Mouse (Mus musculus) liver, embryonic 14.5 days (tissue): ENCODE results near the gene Prrc2b. TPM values are rescaled to one million over a fixed set of nuclear protein-coding genes. Genes with fewer than 3 reads are reported as not detected.
A peak's percentile ranks its signal among the peaks of the same experiment; 100 is the strongest.

ENCODE experiments used
- ATAC-seq: fragments of 200-750 bp; cut with Nextera tagmentation; 2 replicates; pipeline ENCODE4 v1.8.0; 2017; ENCODE audit warnings: moderate number of reproducible peaks, mild to moderate bottlenecking, moderate library complexity; ENCODE audit not compliant: insufficient read depth
- DNase-seq, 3 experiments: peaks; one replicate each; pipeline ENCODE4 v3.0.0-alpha.2; 2012 to 2013; ENCODE audit warnings: low read depth in 3 of 3, low spot score in 3 of 3
- H3K27ac ChIP-seq: fragments of 300-500 bp; sonication (generic); 2 replicates; pipeline ENCODE4 v1.5.1; 2014; ENCODE audit warnings: moderate library complexity, mild to moderate bottlenecking, control low read depth, inconsistent platforms
- H3K27me3 ChIP-seq: fragments of 300-500 bp; sonication (generic); 2 replicates; pipeline ENCODE4 v1.6.1; 2014; ENCODE audit warnings: mild to moderate bottlenecking, low read length, moderate library complexity; ENCODE audit not compliant: control insufficient read depth, insufficient read depth
- H3K36me3 ChIP-seq: fragments of 300-500 bp; sonication (generic); replicated peaks from 2 replicates; pipeline ENCODE4 v1.6.1; 2014; ENCODE audit warnings: low read depth; ENCODE audit not compliant: control insufficient read depth, insufficient read depth
- H3K4me1 ChIP-seq, 2 experiments: fragments of 200-500 bp in 1 of 2; fragments of 300-500 bp in 1 of 2; sonication (generic) in 1 of 2; replicated peaks; 2 replicates each; pipeline ENCODE4 v1.6.1; 2012 to 2014; ENCODE audit warnings: antibody characterized with exemption in 1 of 2, inconsistent platforms in 1 of 2, low read length in 1 of 2; ENCODE audit not compliant: control insufficient read depth in 2 of 2, insufficient read depth in 2 of 2
- H3K4me2 ChIP-seq: fragments of 300-500 bp; sonication (generic); 2 replicates; pipeline ENCODE4 v1.6.1; 2014; ENCODE audit warnings: low read depth, mild to moderate bottlenecking, control low read depth, moderate library complexity
- H3K4me3 ChIP-seq, 2 experiments: fragments of 200-500 bp in 1 of 2; fragments of 300-500 bp in 1 of 2; sonication (generic) in 1 of 2; 2 replicates each; pipeline ENCODE4 v1.5.1; 2012 to 2014; ENCODE audit warnings: low read depth in 2 of 2, low read length in 2 of 2, mild to moderate bottlenecking in 2 of 2, control low read depth in 1 of 2, inconsistent platforms in 1 of 2, moderate library complexity in 1 of 2; ENCODE audit not compliant: insufficient read depth in 1 of 2
- H3K9ac ChIP-seq: fragments of 300-500 bp; sonication (generic); replicated peaks from 2 replicates; pipeline ENCODE4 v1.6.1; 2014; ENCODE audit warnings: mild to moderate bottlenecking, control low read depth, moderate library complexity
- H3K9me3 ChIP-seq: fragments of 300-500 bp; sonication (generic); 2 replicates; pipeline ENCODE4 v1.6.1; 2016; ENCODE audit warnings: low read length, mixed read lengths; ENCODE audit not compliant: control insufficient read depth
- CTCF ChIP-seq: IDR thresholded peaks from 2 replicates; pipeline ENCODE4 v1.5.1; 2016; ENCODE audit warnings: antibody characterized with exemption, low read depth, control low read depth
- EP300 ChIP-seq: IDR thresholded peaks from 2 replicates; pipeline ENCODE4 v1.6.1; 2016; ENCODE audit warnings: antibody characterized with exemption, low read depth
- WGBS: fragments of 180-500 bp; shearing (Covaris S2); extraction: QIAGEN DNeasy Blood & Tissue Kit; methylation state at CpG from one replicate; pipeline ENCODE4 v1.1.7; 2014; ENCODE audit not compliant: insufficient replicate concordance; 5-methylcytosine and 5-hydroxymethylcytosine counted together
- microRNA-seq: library from miRNA; unstranded; fragments of <30 nt; microRNA quantifications from one replicate; pipeline ENCODE4, GENCODE M21; 2016
- polyA plus RNA-seq, 2 experiments: library from polyadenylated mRNA; depleted of rRNA in 1 of 2; stranded (reverse) in 1 of 2; unstranded in 1 of 2; fragments of >200 nt; fragmentation: Nextera tagmentation in 1 of 2; extraction: Ambion mirVana in 1 of 2; gene quantifications; 2 replicates each; pipeline versions ENCODE4 v1.2.1 to v1.2.3; 2012 to 2014

Prrc2b gene
- polyA plus RNA-seq, 2 experiments: 6.2 to 7.6 TPM

GRCm38 (mm10) chr2:32282727-32283126 lies 131.8 kb downstream of the Prrc2b start:
- Histone ChIP-seq H3K4me3 (no peak overlapping the region), H3K4me1 (peaks cover 0 to 7% of the 10 kb centered on the region in 2 experiments; a peak in 3 of 4 replicates), H3K27ac (no peak overlapping the region), H3K9ac (no peak overlapping the region), H3K27me3 (no peaks in the 10 kb centered on the region), H3K4me2 (no peak overlapping the region), H3K9me3 (no peaks in the 10 kb centered on the region), H3K36me3 (peaks cover 19% of the 10 kb centered on the region)
- TF ChIP-seq EP300: no peak
- peak; percentile 91 for TF ChIP-seq CTCF
- peak; percentile 43 to 47 (median 47) for DNase-seq
- 0 out of 2 replicates have a peak, but pooled peaks have one; percentile 31 for ATAC-seq
- 51% methylated on average over 1 of the region's 1 CpGs for WGBS

- H3K4me1 ChIP-seq: peaks cover 2 to 10% of the 10 kb centered on the region in 2 experiments
- DNase-seq (no peak), ATAC-seq (no peak)
- no peak overlapping the region for H3K4me2 ChIP-seq
- no peak overlapping the region for H3K4me3 ChIP-seq
- TF ChIP-seq EP300: no peak
- TF ChIP-seq CTCF: no peak
- H3K27me3 ChIP-seq: no peaks in the 10 kb centered on the region
- no peak overlapping the region for H3K27ac ChIP-seq
- peaks cover 13% of the 10 kb centered on the region for H3K36me3 ChIP-seq
- WGBS: 59% methylated on average over 3 of the region's 3 CpGs
- no peaks in the 10 kb centered on the region for H3K9me3 ChIP-seq
- no peak overlapping the region for H3K9ac ChIP-seq
Observed at GRCm38 (mm10) chr2:32283986-32284385, 133.1 kb downstream of the Prrc2b start.

Small RNA genes lying within 50 kb of the gene (microRNA-seq; reads per million reads assigned to microRNA genes)
- gene Gm27805: not detected

Other genes with a start within 250 kb of the Prrc2b start
- gene Aif1l, start 200.9 kb upstream of the Prrc2b start, polyA plus RNA-seq (2012; rRNA removed): 1.1 and 1.3 TPM in 2 replicates
- gene Aif1l, start 200.9 kb upstream of the Prrc2b start, polyA plus RNA-seq (2014; fragmentation: Nextera tagmentation; extraction: Ambion mirVana): 1.5 and 2.2 TPM in 2 replicates
- 12.4 and 13.5 TPM in 2 replicates for gene Nup214, start 176.6 kb upstream of the Prrc2b start, polyA plus RNA-seq (2012; rRNA removed)
- gene Nup214, start 176.6 kb upstream of the Prrc2b start, polyA plus RNA-seq (2014; fragmentation: Nextera tagmentation; extraction: Ambion mirVana): 33.6 and 40.4 TPM in 2 replicates
- gene Fam78a, start 66.2 kb upstream of the Prrc2b start, polyA plus RNA-seq (2012; rRNA removed): 7.8 and 8.9 TPM in 2 replicates
- gene Fam78a, start 66.2 kb upstream of the Prrc2b start, polyA plus RNA-seq (2014; fragmentation: Nextera tagmentation; extraction: Ambion mirVana): 9.8 and 12.5 TPM in 2 replicates
- 1.4 TPM in 2 replicates for gene Plpp7, start 55.6 kb upstream of the Prrc2b start, polyA plus RNA-seq (2012; rRNA removed)
- gene Plpp7, start 55.6 kb upstream of the Prrc2b start, polyA plus RNA-seq (2014; fragmentation: Nextera tagmentation; extraction: Ambion mirVana): 1.1 and 1.4 TPM in 2 replicates
- gene Pomt1, start 85.5 kb downstream of the Prrc2b start, polyA plus RNA-seq (2012; rRNA removed): 9.6 and 10.1 TPM in 2 replicates
- gene Pomt1, start 85.5 kb downstream of the Prrc2b start, polyA plus RNA-seq (2014; fragmentation: Nextera tagmentation; extraction: Ambion mirVana): 10.1 and 12.1 TPM in 2 replicates
- 17.7 and 19.8 TPM in 2 replicates for gene Uck1, start 109.1 kb downstream of the Prrc2b start, polyA plus RNA-seq (2012; rRNA removed)
- 21.5 and 21.8 TPM in 2 replicates for gene Uck1, start 109.1 kb downstream of the Prrc2b start, polyA plus RNA-seq (2014; fragmentation: Nextera tagmentation; extraction: Ambion mirVana)
- gene Golga2, start 136.3 kb downstream of the Prrc2b start, polyA plus RNA-seq (2012; rRNA removed): 10.0 and 13.0 TPM in 2 replicates
- 6.9 and 7.6 TPM in 2 replicates for gene Golga2, start 136.3 kb downstream of the Prrc2b start, polyA plus RNA-seq (2014; fragmentation: Nextera tagmentation; extraction: Ambion mirVana)
- gene Swi5, start 137.0 kb downstream of the Prrc2b start, polyA plus RNA-seq (2012; rRNA removed): 108 and 130 TPM in 2 replicates
- 100.0 and 105 TPM in 2 replicates for gene Swi5, start 137.0 kb downstream of the Prrc2b start, polyA plus RNA-seq (2014; fragmentation: Nextera tagmentation; extraction: Ambion mirVana)
- gene Ciz1, start 201.2 kb downstream of the Prrc2b start, polyA plus RNA-seq (2012; rRNA removed): 40.3 and 43.3 TPM in 2 replicates
- 13.1 and 13.9 TPM in 2 replicates for gene Ciz1, start 201.2 kb downstream of the Prrc2b start, polyA plus RNA-seq (2014; fragmentation: Nextera tagmentation; extraction: Ambion mirVana)
- gene Dnm1, start 202.3 kb downstream of the Prrc2b start, polyA plus RNA-seq (2012; rRNA removed): 2.9 and 4.0 TPM in 2 replicates
- gene Dnm1, start 202.3 kb downstream of the Prrc2b start, polyA plus RNA-seq (2014; fragmentation: Nextera tagmentation; extraction: Ambion mirVana): 0.43 and 0.56 TPM in 2 replicates
- 32.6 and 39.6 TPM in 2 replicates for gene 1110008P14Rik, start 230.9 kb downstream of the Prrc2b start, polyA plus RNA-seq (2012; rRNA removed)
- gene 1110008P14Rik, start 230.9 kb downstream of the Prrc2b start, polyA plus RNA-seq (2014; fragmentation: Nextera tagmentation; extraction: Ambion mirVana): 38.7 and 40.8 TPM in 2 replicates
- gene Lcn2, start 237.2 kb downstream of the Prrc2b start, polyA plus RNA-seq (2012; rRNA removed): 29.8 and 30.2 TPM in 2 replicates
- gene Lcn2, start 237.2 kb downstream of the Prrc2b start, polyA plus RNA-seq (2014; fragmentation: Nextera tagmentation; extraction: Ambion mirVana): 41.1 and 65.1 TPM in 2 replicates
- gene Ptges2, start 244.8 kb downstream of the Prrc2b start, polyA plus RNA-seq (2012; rRNA removed): 7.9 and 11.6 TPM in 2 replicates
- gene Ptges2, start 244.8 kb downstream of the Prrc2b start, polyA plus RNA-seq (2014; fragmentation: Nextera tagmentation; extraction: Ambion mirVana): 11.4 and 14.0 TPM in 2 replicates